Mouse (Mus musculus) ovary, postnatal 36 days (tissue): ENCODE data around the gene Hnrnpd.

Source experiments
- DNase-seq: peaks from one replicate; pipeline ENCODE4 v3.0.0; 2022; ENCODE audit warnings: low spot score, mixed read lengths

Gene Hnrnpd

GRCm38 (mm10) chr5:99959236-99959936 lies 19.4 kb downstream of the Hnrnpd start:
- no peak for DNase-seq

DNA sequence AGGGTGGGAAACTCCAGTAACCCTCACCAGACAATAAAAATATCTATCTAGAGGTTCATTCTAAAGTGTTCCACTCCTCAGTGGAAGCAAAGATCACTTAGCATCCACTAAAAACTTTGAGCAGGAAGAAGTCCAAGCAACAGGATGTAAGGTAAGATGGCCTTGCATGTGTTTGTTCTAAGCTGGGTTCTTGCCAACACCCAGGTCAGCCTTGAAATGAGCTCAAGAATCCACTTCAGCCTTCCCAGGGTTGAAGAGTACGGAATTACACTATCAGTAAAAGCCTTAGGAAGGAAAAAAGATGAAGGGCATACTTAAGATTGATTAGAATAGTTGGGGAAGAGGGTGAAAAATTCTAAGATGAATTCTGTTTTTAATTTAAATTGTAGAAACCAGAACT lies 20.1 kb downstream of the Hnrnpd start:
- DNase-seq = no peak

DNA sequence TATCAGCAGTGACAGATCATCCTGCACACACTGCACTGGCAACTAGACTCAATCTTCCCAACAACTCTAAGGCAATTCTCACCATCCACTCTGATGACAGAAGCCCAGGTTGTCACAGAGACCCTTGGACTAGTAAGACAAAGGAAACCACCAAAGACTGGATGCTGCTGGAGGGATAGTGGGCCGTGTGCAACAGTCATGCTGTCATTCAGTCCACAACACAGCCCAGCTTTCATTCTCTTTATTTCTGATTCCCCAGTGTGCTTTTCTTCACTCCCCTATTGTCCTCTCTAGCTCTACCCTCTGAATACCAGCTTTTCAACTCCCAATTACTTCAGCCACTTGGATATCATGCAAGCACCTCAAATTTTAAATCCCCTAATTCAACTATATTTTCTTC lies 24.9 kb downstream of the Hnrnpd start:
- no peak for DNase-seq

DNA sequence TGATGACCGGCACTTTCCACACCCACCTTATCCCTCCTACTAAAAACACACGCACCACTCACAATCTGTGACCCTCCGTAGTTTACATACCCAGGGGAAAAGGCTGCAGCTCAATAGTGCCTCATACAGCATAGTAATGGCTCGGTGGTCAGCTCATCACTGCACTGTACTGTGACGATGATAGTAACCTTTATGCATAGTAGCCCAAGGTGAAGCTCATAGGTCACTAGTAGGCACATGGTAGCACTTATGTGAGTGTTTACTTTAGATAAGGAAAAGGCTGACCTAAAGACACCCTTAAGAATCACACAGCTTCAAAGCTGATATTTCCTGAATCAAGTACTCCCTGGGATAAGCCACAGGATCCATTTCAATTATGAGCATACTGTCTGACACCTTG lies 26.2 kb downstream of the Hnrnpd start:
- no peak for DNase-seq

DNA sequence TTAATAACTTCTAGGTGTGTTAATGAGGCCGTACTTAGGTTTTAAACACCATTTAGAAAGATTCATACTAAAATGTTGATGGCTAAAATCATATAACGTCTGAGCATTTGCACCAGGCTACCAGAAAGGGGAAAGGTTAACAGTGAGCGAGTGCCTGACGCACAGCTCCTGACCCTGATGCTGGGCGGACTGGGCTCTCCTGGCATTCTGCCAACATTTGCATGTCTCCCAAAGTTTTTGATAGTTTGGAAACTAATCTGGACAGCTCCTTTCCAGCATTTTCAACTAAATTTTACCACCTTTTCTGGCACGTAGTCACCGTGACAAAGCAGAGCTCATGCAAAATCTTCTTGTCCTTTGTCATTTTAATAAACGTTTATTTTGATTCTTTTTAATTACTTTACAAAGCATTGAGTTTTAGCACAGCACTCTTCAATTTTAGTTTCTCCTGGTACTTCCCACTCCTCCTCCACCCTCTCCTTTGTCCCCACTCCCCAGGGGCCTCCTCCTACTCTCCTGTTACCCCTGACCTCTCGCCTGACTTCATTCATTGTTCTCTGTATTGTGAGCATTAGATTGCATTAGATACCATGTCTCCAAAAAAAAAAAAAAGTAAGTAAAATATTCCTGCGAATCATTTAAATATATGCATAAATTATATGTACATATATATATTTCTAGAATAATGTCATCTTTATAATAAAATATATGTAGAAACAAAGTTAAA lies 36.8 kb downstream of the Hnrnpd start:
- DNase-seq = no peak

- no peak for DNase-seq
Observed at GRCm38 (mm10) chr5:99941273-99941672, 37.5 kb downstream of the Hnrnpd start.

DNA sequence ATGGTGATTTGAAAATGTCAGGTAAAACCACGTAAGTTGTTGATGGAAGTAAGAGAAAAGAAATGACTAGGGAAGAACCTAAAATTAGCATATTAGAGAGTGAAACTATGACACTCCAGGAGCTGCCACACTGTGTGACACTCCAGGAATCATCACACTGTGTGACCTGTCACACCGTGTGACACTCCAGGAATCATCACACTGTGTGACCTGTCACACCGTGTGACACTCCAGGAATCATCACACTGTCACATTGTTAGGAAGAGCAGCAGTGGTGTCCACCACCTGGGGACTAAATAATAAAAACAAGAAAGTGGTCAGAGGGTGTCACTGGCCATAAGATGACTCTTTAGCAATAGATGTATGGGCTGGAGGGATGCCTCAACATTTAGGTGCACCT lies 39.3 kb downstream of the Hnrnpd start:
- no peak for DNase-seq

DNA sequence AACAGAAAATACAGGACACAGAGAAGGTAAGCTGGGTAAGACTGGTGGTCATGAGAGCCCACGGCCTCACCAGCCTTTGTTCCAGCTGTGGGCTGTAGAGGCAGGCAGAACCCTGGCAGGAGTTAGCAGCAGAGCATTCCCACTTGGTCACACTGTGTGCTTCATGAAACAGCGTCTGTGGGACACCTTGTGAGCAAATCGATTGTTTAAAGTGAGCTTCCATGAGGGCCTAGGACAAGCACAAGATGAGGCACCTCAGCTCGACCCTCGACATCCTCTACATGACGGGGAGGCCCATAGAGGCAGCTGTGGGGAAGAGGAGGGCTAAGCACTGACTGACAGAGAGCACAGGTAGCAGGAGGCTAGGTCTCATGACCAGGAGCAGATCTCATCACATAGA lies 46.8 kb downstream of the Hnrnpd start:
- DNase-seq = no peak

- DNase-seq = no peak
Observed at GRCm38 (mm10) chr5:99927951-99928350, 50.8 kb downstream of the Hnrnpd start.

DNA sequence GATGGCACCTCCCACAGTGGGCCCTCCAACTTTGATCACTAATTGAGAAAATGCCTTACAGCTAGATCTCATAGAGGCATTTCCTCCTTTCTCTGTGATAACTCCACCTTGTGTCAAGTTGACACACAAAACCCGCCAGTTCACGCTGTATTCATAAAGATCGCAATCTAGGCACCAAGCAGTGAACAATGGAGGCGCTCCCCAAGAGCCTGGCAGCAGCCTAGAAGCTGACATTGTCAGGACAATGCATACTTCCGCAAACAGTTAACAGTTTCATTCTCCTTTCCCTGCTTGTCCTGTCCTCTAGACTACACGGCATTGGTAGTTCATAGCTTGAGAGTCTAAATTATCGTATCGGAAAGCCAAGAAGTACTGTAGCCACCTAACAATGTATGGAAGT lies 56.7 kb downstream of the Hnrnpd start:
- no peak for DNase-seq

GRCm38 (mm10) chr5:99915494-99915893 lies 63.2 kb downstream of the Hnrnpd start:
- no peak for DNase-seq

DNA sequence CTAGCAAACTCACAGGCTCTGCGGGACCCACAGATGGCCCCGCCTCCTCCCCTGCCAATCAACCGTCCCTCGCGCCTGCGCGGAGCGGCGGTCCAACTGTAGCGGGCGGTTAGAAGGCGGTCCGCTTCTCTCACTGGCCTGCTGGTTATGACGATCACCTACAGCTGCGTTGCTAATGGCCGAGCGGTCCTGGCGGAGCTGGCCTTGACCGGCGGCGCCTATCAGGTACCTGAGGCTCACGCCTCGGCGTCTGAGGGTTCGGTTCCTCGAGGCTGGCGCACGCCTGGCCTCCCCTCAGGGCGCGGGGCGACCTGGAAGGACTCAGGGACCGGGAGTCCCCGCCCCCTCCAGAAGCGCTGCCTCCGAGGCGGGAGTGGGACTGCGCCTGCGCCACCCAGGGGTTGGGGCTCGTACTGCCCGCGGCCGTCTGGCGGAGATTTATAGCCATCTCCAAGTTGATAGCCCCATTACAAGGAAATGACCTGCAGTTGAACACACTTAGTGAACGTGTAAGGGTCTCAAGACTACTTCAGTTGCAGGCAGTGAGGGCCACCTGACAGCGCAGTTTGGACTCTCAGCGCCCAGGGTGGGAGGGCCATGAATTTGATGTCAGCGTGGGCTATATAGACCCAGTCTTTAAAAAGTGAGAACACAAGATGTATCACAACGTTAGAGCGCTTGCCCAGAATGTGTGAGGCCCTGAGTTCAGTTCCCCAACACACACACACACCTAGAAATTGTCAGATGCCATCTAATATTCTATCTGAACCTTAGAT lies 72.4 kb downstream of the Hnrnpd start, which contains the start of gene Vamp9:
TSS of gene Vamp9 (plus strand) at position 74 of the 776 bp plus-strand sequence.
- peak; percentile 93 for DNase-seq
